Mouse (Mus musculus) embryonic stem cell, embryonic (primary cell): Measurements from ENCODE around the gene Crtc1.

Experiments
- CTCF ChIA-PET, 4 experiments: fragments of 300-600 bp in 2 of 4; fragments of 350-600 bp in 2 of 4; sonication (Branson Sonifier 250); formaldehyde crosslinking; loops; one replicate each; lab custom pipeline; 2022; ENCODE audit warnings: inconsistent platforms in 2 of 4; lab: Charles Lee
- POLR2A ChIA-PET, 4 experiments: fragments of 300-600 bp in 2 of 4; fragments of 350-600 bp in 2 of 4; sonication (Branson Sonifier 250); formaldehyde crosslinking; loops; one replicate each; lab custom pipeline; 2022; ENCODE audit warnings: antibody characterized with exemption in 4 of 4, inconsistent platforms in 1 of 4; lab: Charles Lee

Crtc1 gene

GRCm38 (mm10) chr8:70419879-70420643 lies 19.3 kb downstream of the Crtc1 start:
- POLR2A ChIA-PET: interaction anchor here in 2 of 4 experiments (1.2 to 1.8 kb wide), 4 partner anchors 12 to 86 kb away, joined by 3 to 8 read pairs (median 5); partner anchors contain the start of genes Klhl26 (in 1 of the 2) and Rex1bd (in 1 of the 2)
- CTCF ChIA-PET: interaction anchor here in 2 of 4 experiments (0.6 to 4.9 kb wide), 3 partner anchors 9 to 84 kb away, joined by 3 to 66 read pairs (median 8); partner anchors contain the start of gene Rex1bd (in 1 of the 2)

- POLR2A ChIA-PET: interaction anchor here in 2 of 4 experiments (1.0 to 1.7 kb wide), 4 partner anchors 81 to 87 kb away, joined by 3 to 11 read pairs (median 4); partner anchors contain the start of gene Rex1bd (in 1 of the 2)
- CTCF ChIA-PET: interaction anchor here in 2 of 4 experiments (0.5 to 4.9 kb wide), 2 partner anchors 86 to 165 kb away, joined by 3 to 66 read pairs; partner anchors contain the start of gene Rex1bd (in 1 of the 2)
These were observed 20.4 kb downstream of the Crtc1 start for GRCm38 (mm10) chr8:70418954-70419353.

GRCm38 (mm10) chr8:70417914-70418313 lies 21.5 kb downstream of the Crtc1 start:
- ChIA-PET POLR2A (interaction anchor here in 2 of 4 experiments (0.6 to 1.7 kb wide), 10 partner anchors 35 to 143 kb away, joined by 3 to 11 read pairs (median 3); partner anchors contain the start of genes Rex1bd (in 2 of the 2) and Klhl26 (in 1 of the 2)), CTCF (interaction anchor here in 3 of 4 experiments (0.7 to 4.9 kb wide), 8 partner anchors 11 to 165 kb away, joined by 3 to 66 read pairs (median 4); partner anchors contain the start of gene Rex1bd (in 1 of the 3))

- POLR2A ChIA-PET: interaction anchor here in 3 of 4 experiments (0.8 to 2.2 kb wide), 8 partner anchors 11 to 214 kb away, joined by 3 to 12 read pairs (median 3); partner anchors contain the start of gene Rex1bd (in 3 of the 3)
- CTCF ChIA-PET: interaction anchor here (1.2 to 4.9 kb wide), 11 partner anchors 9 to 152 kb away, joined by 3 to 66 read pairs (median 5); partner anchors contain the start of gene Rex1bd (in 1 of the 4)
These were observed 22.4 kb downstream of the Crtc1 start for GRCm38 (mm10) chr8:70416941-70417340.

- ChIA-PET POLR2A (interaction anchor here in 3 of 4 experiments (0.6 to 2.2 kb wide), 6 partner anchors 16 to 215 kb away, joined by 3 to 12 read pairs (median 3); partner anchors contain the start of gene Rex1bd (in 2 of the 3)), CTCF (interaction anchor here (0.5 to 4.9 kb wide), 33 partner anchors 8 to 1333 kb away, joined by 3 to 66 read pairs (median 3); partner anchors contain the start of genes Comp (in 1 of the 4), Klhl26 (in 1 of the 4), Lrrc25 (in 1 of the 4) and Rex1bd (in 1 of the 4))
These were observed 23.6 kb downstream of the Crtc1 start for GRCm38 (mm10) chr8:70415540-70416451.

- ChIA-PET POLR2A (interaction anchor here in 2 of 4 experiments (1.0 to 1.5 kb wide), 2 partner anchors 91 to 92 kb away, joined by 3 to 5 read pairs; partner anchors contain the start of gene Rex1bd (in 1 of the 2)), CTCF (interaction anchor here in 1 of 4 experiments (1.2 to 1.7 kb wide), 2 partner anchors 12 to 88 kb away, joined by 3 to 4 read pairs; no protein-coding TSS in a partner anchor)
These were observed 25.0 kb downstream of the Crtc1 start for GRCm38 (mm10) chr8:70414310-70414946.

GRCm38 (mm10) chr8:70410281-70410680 lies 29.1 kb downstream of the Crtc1 start:
- POLR2A ChIA-PET: interaction anchor here in 2 of 4 experiments (0.9 to 1.3 kb wide), 3 partner anchors 95 to 100 kb away, joined by 3 to 4 read pairs (median 3); partner anchors contain the start of genes Rex1bd (in 1 of the 2) and Uba52 (in 1 of the 2)

GRCm38 (mm10) chr8:70409455-70409871 lies 29.9 kb downstream of the Crtc1 start:
- POLR2A ChIA-PET: interaction anchor here in 3 of 4 experiments (0.6 to 1.6 kb wide), 7 partner anchors 22 to 199 kb away, joined by 3 to 6 read pairs (median 3); partner anchors contain the start of gene Uba52 (in 1 of the 3)
- CTCF ChIA-PET: interaction anchor here in 2 of 4 experiments (0.5 to 1.3 kb wide), 3 partner anchors 38 to 96 kb away, joined by 3 to 6 read pairs (median 3); no protein-coding TSS in a partner anchor

More at GRCm38 (mm10) chr8:70410281-70410680, 29.1 kb downstream of the Crtc1 start:
- CTCF ChIA-PET: interaction anchor here in 2 of 4 experiments (1.0 to 1.3 kb wide), 2 partner anchors 67 to 93 kb away, joined by 3 read pairs; no protein-coding TSS in a partner anchor

GRCm38 (mm10) chr8:70409019-70409418 lies 30.4 kb downstream of the Crtc1 start:
- CTCF ChIA-PET: interaction anchor here (0.5 to 2.4 kb wide), 8 partner anchors 26 to 96 kb away, joined by 3 to 9 read pairs (median 3); no protein-coding TSS in a partner anchor

GRCm38 (mm10) chr8:70408301-70408700 lies 31.1 kb downstream of the Crtc1 start:
- ChIA-PET POLR2A (interaction anchor here in 3 of 4 experiments (0.6 to 1.6 kb wide), 14 partner anchors 9 to 502 kb away, joined by 3 to 8 read pairs (median 3); partner anchors contain the start of gene Uba52 (in 1 of the 3)), CTCF (interaction anchor here (0.6 to 2.4 kb wide), 18 partner anchors 8 to 315 kb away, joined by 3 to 9 read pairs (median 3); no protein-coding TSS in a partner anchor)

More at GRCm38 (mm10) chr8:70409019-70409418, 30.4 kb downstream of the Crtc1 start:
- POLR2A ChIA-PET: interaction anchor here in 3 of 4 experiments (0.6 to 1.6 kb wide), 10 partner anchors 10 to 502 kb away, joined by 3 to 6 read pairs (median 3); partner anchors contain the start of gene Uba52 (in 1 of the 3)

- CTCF ChIA-PET: interaction anchor here in 3 of 4 experiments (0.7 to 2.4 kb wide), 9 partner anchors 9 to 97 kb away, joined by 3 to 9 read pairs (median 4); no protein-coding TSS in a partner anchor
- POLR2A ChIA-PET: interaction anchor here in 2 of 4 experiments (0.7 to 1.4 kb wide), 4 partner anchors 10 to 70 kb away, joined by 3 to 4 read pairs (median 3); partner anchors contain the start of gene Klhl26 (in 1 of the 2)
These were observed 32.8 kb downstream of the Crtc1 start for GRCm38 (mm10) chr8:70406427-70407069.

- CTCF ChIA-PET: interaction anchor here in 2 of 4 experiments (0.7 to 1.3 kb wide), 6 partner anchors 11 to 242 kb away, joined by 3 to 8 read pairs (median 4); no protein-coding TSS in a partner anchor
- POLR2A ChIA-PET: interaction anchor here in 3 of 4 experiments (0.8 to 1.3 kb wide), 3 partner anchors 17 to 98 kb away, joined by 3 read pairs; partner anchors contain the start of gene Upf1 (in 1 of the 3)
These were observed 34.2 kb downstream of the Crtc1 start for GRCm38 (mm10) chr8:70405189-70405588.

- ChIA-PET POLR2A (interaction anchor here in 3 of 4 experiments (0.6 to 1.8 kb wide), 6 partner anchors 73 to 464 kb away, joined by 3 to 5 read pairs (median 3); no protein-coding TSS in a partner anchor), CTCF (interaction anchor here (0.6 to 1.6 kb wide), 17 partner anchors 8 to 461 kb away, joined by 3 to 8 read pairs (median 3); partner anchors contain the start of gene Rex1bd (in 1 of the 4))
These were observed 35.2 kb downstream of the Crtc1 start for GRCm38 (mm10) chr8:70404212-70404611.
